In the genomic region with DNA sequence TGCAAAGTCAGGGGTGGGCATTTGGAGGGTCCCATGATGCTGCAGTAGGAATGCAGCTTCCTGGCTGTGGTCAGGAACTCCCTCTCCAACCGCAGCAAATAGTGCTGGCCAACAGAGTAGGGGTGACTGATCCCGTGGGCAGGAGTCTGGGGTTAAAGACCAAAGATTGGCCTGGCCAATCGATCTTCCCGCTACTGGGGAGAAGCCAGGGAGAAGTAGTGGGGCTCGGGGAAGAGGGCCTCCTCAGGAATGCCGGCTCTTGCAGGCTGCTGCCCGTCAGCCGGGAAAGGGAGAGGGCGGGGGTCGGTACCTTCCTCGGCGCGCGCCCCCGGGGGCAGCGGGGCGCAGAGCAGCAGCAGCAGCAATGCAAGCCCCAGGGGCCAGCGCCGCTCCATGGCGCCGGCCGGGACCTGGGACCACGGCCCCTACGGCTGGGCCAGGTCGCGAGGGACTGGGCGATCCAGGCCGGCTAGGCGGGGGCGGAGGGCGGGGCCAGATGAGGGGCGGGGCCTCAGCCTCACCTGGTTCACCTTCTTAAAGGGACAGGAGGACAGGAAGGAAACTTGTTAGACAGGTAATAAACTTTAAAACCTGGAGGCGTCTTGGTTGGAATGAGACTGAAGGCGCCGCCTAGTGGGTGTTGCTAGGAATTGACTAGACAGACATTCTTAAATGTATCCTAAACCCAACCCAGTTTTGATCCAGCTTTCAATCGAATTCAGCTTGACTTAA, we compare ENCODE assay signal across 8 mouse cellular contexts. TPM values are rescaled to one million over a fixed set of nuclear protein-coding genes. Genes with fewer than 3 reads are reported as not detected.
DNase-seq lines count a peak whose midpoint lies in the region; ATAC-seq and TF ChIP-seq lines count a peak whose summit lies in the region.

A gene (minus strand): TSS at position 453 of the 732 bp plus-strand sequence.

- 0 out of 2 replicates have a peak, but pooled peaks cover 5% of the 10 kb centered on the region for H3K27me3 ChIP-seq in neural tube, embryonic 14.5 days (ENCODE audit: control insufficient read depth, insufficient read depth, low read length)

- H3K9me3 ChIP-seq in neural tube, embryonic 14.5 days (ENCODE audit: control insufficient read depth, low read length) = no peaks in the 10 kb centered on the region

- peak within 1 kb of the TSS; percentile 47; the same call in 1 of the 2 replicates for H3K9ac ChIP-seq in neural tube, embryonic 14.5 days (replicated peaks; ENCODE audit: low read depth, low read length)

- peak within 1 kb of the TSS; percentile 44 for H3K4me3 ChIP-seq in lung, adult 2 months (replicated peaks; ENCODE audit: extremely low read depth, low read depth, low read length)
- peak within 1 kb of the TSS; percentile 39 for H3K4me3 ChIP-seq in neural tube, embryonic 14.5 days (ENCODE audit: low read depth, low read length)

- 2% methylated on average over 36 of the region's 36 CpGs for WGBS in lung, adult 2 months
- 0% methylated on average over 36 of the region's 36 CpGs for WGBS in neural tube, embryonic 14.5 days

- H3K36me3 ChIP-seq in neural tube, embryonic 14.5 days (ENCODE audit: control insufficient read depth, insufficient read depth, low read length) = no peaks in the 10 kb centered on the region

- no peak for TF ChIP-seq POLR2A in lung, adult 2 months (IDR thresholded peaks at IDR 0.05; ENCODE audit: borderline replicate concordance, extremely low read depth, low read depth, low read length)

- peak; percentile 72 for DNase-seq in CD4-positive helper T cell, adult 2 months (ENCODE audit: low read depth, low spot score)
- DNase-seq in ES-CJ7 (ENCODE audit: low read depth, low spot score) = peak; percentile 82
- peak; percentile 66 for DNase-seq in cerebellum, adult 8-10 months
- DNase-seq in gastrocnemius, postnatal 14 days = peak; percentile 48
- DNase-seq in kidney, adult 18-20 months = peak; percentile 72
- peak; percentile 78 for DNase-seq in lung, adult 2 months
- no peak for DNase-seq in layer of hippocampus, adult 9-11 months

- H3K4me1 ChIP-seq in lung, adult 2 months (ENCODE audit: control insufficient read depth, insufficient read depth, low read length) = peaks cover 10% of the 10 kb centered on the region
- H3K4me1 ChIP-seq in neural tube, embryonic 14.5 days (ENCODE audit: control insufficient read depth, insufficient read depth, low read length) = 0 out of 2 replicates have a peak, but pooled peaks cover 4% of the 10 kb centered on the region

- peak; percentile 62 for ATAC-seq in neural tube, embryonic 14.5 days (ENCODE audit: low read depth)

- no peak within 1 kb of the TSS for H3K27ac ChIP-seq in neural tube, embryonic 14.5 days (ENCODE audit: low read depth, low read length)

- peak; percentile 15; the same call in 1 of the 2 replicates for TF ChIP-seq CTCF in lung, adult 2 months (IDR thresholded peaks at IDR 0.05; ENCODE audit: insufficient read depth, low read length)

- H3K4me2 ChIP-seq in neural tube, embryonic 14.5 days (ENCODE audit: low read depth, low read length) = peak within 1 kb of the TSS; percentile 96

- intact Hi-C loops in gastrocnemius, postnatal 14 days (cut with DNase I; ENCODE audit: low total_unique reads) = no loop called here

RNA-seq across cellular contexts. Expression of the gene that starts here (rescaled TPM):
- total RNA-seq in gastrocnemius, postnatal 14 days (2021) = under 1 TPM; 0.07 to 0.21 TPM
- 22.4 and 26.7 TPM in 2 replicates for polyA plus RNA-seq in lung, adult 2 months (2012; rRNA removed)
- 0.15 and 0.33 TPM in 2 replicates for polyA plus RNA-seq in neural tube, embryonic 14.5 days (2014; fragmentation: Nextera tagmentation; extraction: Ambion mirVana)

Comparison
In these comparisons a context has a peak if more than half of its experiments do, and no peak if none do; other contexts are left out.
1. RNA of the gene that starts here (polyA plus RNA-seq): 22.4 to 26.7 TPM in lung, adult 2 months; 0.15 to 0.33 TPM in neural tube, embryonic 14.5 days; every median in the first group is over 10 times any median in the second.
2. Peak in DNase-seq in gastrocnemius, postnatal 14 days; RNA of the gene not detected or under 1 TPM.
3. Peak in ATAC-seq, H3K4me3 ChIP-seq, H3K9ac ChIP-seq and H3K4me2 ChIP-seq in neural tube, embryonic 14.5 days; RNA of the gene not detected or under 1 TPM.